In genomic region chr5:106679659-106680058, GRCm38 (mm10) we compare ENCODE assay signal across 24 mouse cellular contexts. TPM values are rescaled to one million over a fixed set of nuclear protein-coding genes. Genes with fewer than 3 reads are reported as not detected.
DNase-seq lines count a peak whose midpoint lies in the region; ATAC-seq and TF ChIP-seq lines count a peak whose summit lies in the region.
"Had no signal": no experiment of that assay in that cellular context is flagged by ENCODE, and none has a peak within 500 bp of the region (broad histone marks: within the 10 kb centered on the region; RNA-seq: fewer than 3 reads in every experiment).

No protein-coding gene starts in this region.

- peak; percentile 93 for DNase-seq in 416B (ENCODE audit: low read depth)
- DNase-seq in midbrain, postnatal 0 days (ENCODE audit: low spot score), result no peak
- no peak for DNase-seq in cerebellum, adult 9-11 months
- DNase-seq in embryo, embryonic 10 days (ENCODE audit: low spot score), result no peak
- DNase-seq: adrenal gland, postnatal 25 days; cerebellum, postnatal 10 days; heart, postnatal 10 days; kidney, adult 18-20 months; layer of hippocampus, adult 9-11 months; lung, embryonic 14.5 days; right cerebral cortex, postnatal 14 days; thymus, postnatal 14 days had no signal

- no peaks in the 10 kb centered on the region for H3K36me3 ChIP-seq in liver, embryonic 16.5 days (ENCODE audit: control insufficient read depth, insufficient read depth)
- H3K36me3 ChIP-seq in midbrain, postnatal 0 days (ENCODE audit: insufficient read depth, low read length), result no peaks in the 10 kb centered on the region
- H3K36me3 ChIP-seq: hindbrain, embryonic 12.5 days had no signal

- H3K4me3 ChIP-seq in bone marrow macrophage, adult 2 months (ENCODE audit: insufficient read depth, low read length), result no peak overlapping the region
- H3K4me3 ChIP-seq in liver, embryonic 16.5 days (ENCODE audit: low read depth, low read length), result no peak overlapping the region
- no peak overlapping the region for H3K4me3 ChIP-seq in midbrain, postnatal 0 days (ENCODE audit: low read depth, low read length)
- H3K4me3 ChIP-seq: embryonic facial prominence, embryonic 12.5 days; erythroblast, embryonic 14.5 days; forebrain, embryonic 13.5 days; heart, embryonic 12.5 days; hindbrain, embryonic 12.5 days; limb, embryonic 13.5 days; midbrain, embryonic 10.5 days had no signal

- H3K27me3 ChIP-seq in liver, embryonic 16.5 days (ENCODE audit: control insufficient read depth, insufficient read depth, low read depth, low read length), result no peaks in the 10 kb centered on the region
- H3K27me3 ChIP-seq in midbrain, postnatal 0 days (ENCODE audit: insufficient read depth, low read length), result no peaks in the 10 kb centered on the region
- H3K27me3 ChIP-seq: embryonic facial prominence, embryonic 12.5 days; forebrain, embryonic 13.5 days; heart, embryonic 12.5 days; hindbrain, embryonic 12.5 days; limb, embryonic 13.5 days had no signal

- H3K9ac ChIP-seq in liver, embryonic 16.5 days (ENCODE audit: low read depth, low read length), result no peak overlapping the region
- no peak overlapping the region for H3K9ac ChIP-seq in midbrain, postnatal 0 days (replicated peaks; ENCODE audit: low read length, poor library complexity, severe bottlenecking)
- H3K9ac ChIP-seq: embryonic facial prominence, embryonic 12.5 days; forebrain, embryonic 13.5 days; heart, embryonic 12.5 days; hindbrain, embryonic 12.5 days; limb, embryonic 13.5 days; lung, embryonic 14.5 days had no signal

- H3K4me1 ChIP-seq in bone marrow macrophage, adult 2 months (ENCODE audit: control insufficient read depth, insufficient read depth, low read length), result peaks cover 25% of the 10 kb centered on the region
- H3K4me1 ChIP-seq in liver, embryonic 16.5 days (ENCODE audit: control insufficient read depth, low read depth, low read length), result peaks cover 9% of the 10 kb centered on the region
- no peaks in the 10 kb centered on the region for H3K4me1 ChIP-seq in midbrain, postnatal 0 days (ENCODE audit: insufficient read depth, low read length)
- H3K4me1 ChIP-seq: embryonic facial prominence, embryonic 12.5 days; forebrain, embryonic 13.5 days; hindbrain, embryonic 12.5 days; midbrain, embryonic 10.5 days had no signal

- H3K27ac ChIP-seq in bone marrow macrophage, adult 2 months (ENCODE audit: insufficient read depth, low read depth, low read length), result 0 out of 2 replicates have a peak overlapping the region, but pooled peaks have one; percentile 21
- no peak overlapping the region for H3K27ac ChIP-seq in liver, embryonic 16.5 days (ENCODE audit: low read length)
- H3K27ac ChIP-seq in midbrain, postnatal 0 days (ENCODE audit: low read depth, low read length), result no peak overlapping the region
- H3K27ac ChIP-seq: embryonic facial prominence, embryonic 12.5 days; forebrain, embryonic 13.5 days; hindbrain, embryonic 12.5 days; limb, embryonic 13.5 days; midbrain, embryonic 10.5 days had no signal

- H3K9me3 ChIP-seq in liver, embryonic 16.5 days (replicated peaks; ENCODE audit: control insufficient read depth, low read length), result no peaks in the 10 kb centered on the region
- no peaks in the 10 kb centered on the region for H3K9me3 ChIP-seq in midbrain, postnatal 0 days (ENCODE audit: low read length)
- H3K9me3 ChIP-seq: embryonic facial prominence, embryonic 12.5 days; forebrain, embryonic 13.5 days; heart, embryonic 12.5 days; hindbrain, embryonic 12.5 days; limb, embryonic 13.5 days; midbrain, embryonic 10.5 days had no signal

- no peak for TF ChIP-seq CTCF in bone marrow macrophage, adult 2 months (IDR thresholded peaks at IDR 0.05; ENCODE audit: low read depth, low read length)
- TF ChIP-seq CTCF in midbrain, postnatal 0 days (IDR thresholded peaks at IDR 0.05), result no peak

- no peak for TF ChIP-seq POLR2A in bone marrow macrophage, adult 2 months (IDR thresholded peaks at IDR 0.05; ENCODE audit: borderline replicate concordance, low read depth, low read length)

- ATAC-seq in liver, embryonic 16.5 days (ENCODE audit: low read depth), result peak; percentile 47; the same call in 1 of the 2 replicates
- ATAC-seq in monocyte, adult 5-6 weeks (replicated peaks; ENCODE audit: insufficient number of reproducible peaks, low FRiP score, low TSS enrichment, poor library complexity, severe bottlenecking), result 0 out of 2 replicates have a peak, but pooled peaks have one; percentile 27
- ATAC-seq in midbrain, postnatal 0 days (ENCODE audit: low FRiP score), result no peak
- ATAC-seq: CD4-positive, CD25-positive, alpha-beta regulatory T cell, adult 4 months; forebrain, embryonic 13.5 days; midbrain, embryonic 16.5 days had no signal

- H3K4me2 ChIP-seq in liver, embryonic 16.5 days (ENCODE audit: low read depth, low read length), result no peak overlapping the region
- H3K4me2 ChIP-seq in midbrain, postnatal 0 days (ENCODE audit: low read depth, low read length, poor library complexity, severe bottlenecking), result no peak overlapping the region
- H3K4me2 ChIP-seq: embryonic facial prominence, embryonic 12.5 days; forebrain, embryonic 13.5 days; heart, embryonic 12.5 days; hindbrain, embryonic 12.5 days; limb, embryonic 13.5 days; lung, embryonic 14.5 days had no signal

- WGBS in liver, embryonic 16.5 days (ENCODE audit: insufficient replicate concordance), result 46% methylated on average over 1 of the region's 1 CpGs
- 94% methylated on average over 1 of the region's 1 CpGs for WGBS in midbrain, postnatal 0 days

RNA-seq across cellular contexts. Expression of gene Zfp644, which starts 17.4 kb away (rescaled TPM):
- polyA plus RNA-seq in bone marrow macrophage, adult 2 months (2012; ENCODE audit: insufficient read depth, insufficient read length, missing spikeins), result 18.6 and 19.2 TPM in 2 replicates
- 15.0 and 15.8 TPM in 2 replicates for polyA plus RNA-seq in liver, embryonic 16.5 days (2015; fragmentation: Nextera tagmentation; extraction: Ambion mirVana)
- 63.1 to 121 TPM (median 75.7 TPM) in 3 replicates for total RNA-seq in monocyte, adult 5-6 weeks (2017)
- 89.7 and 119 TPM in 2 replicates for total RNA-seq in midbrain, postnatal 0 days (2014; rRNA removed)
- 64.9 and 72.2 TPM in 2 replicates for polyA plus RNA-seq in midbrain, postnatal 0 days (2015; fragmentation: Nextera tagmentation; extraction: Ambion mirVana)
